Mouse (Mus musculus) lung, postnatal 0 days (tissue): Measurements from ENCODE around the gene Ctu1. TPM values are rescaled to one million over a fixed set of nuclear protein-coding genes. Genes with fewer than 3 reads are reported as not detected.

Experiments
- ATAC-seq: fragments of 200-750 bp; cut with Nextera tagmentation; 2 replicates; pipeline ENCODE4 v1.8.0; 2017; ENCODE audit warnings: moderate library complexity
- DNase-seq: peaks from one replicate; pipeline ENCODE4 v3.0.0-alpha.2; 2016; ENCODE audit warnings: low spot score
- H3K27ac ChIP-seq: fragments of 300-500 bp; sonication (generic); 2 replicates; pipeline ENCODE4 v1.5.1; 2014; ENCODE audit warnings: antibody characterized with exemption, mild to moderate bottlenecking, low read length, mixed read lengths
- H3K27me3 ChIP-seq: fragments of 300-500 bp; sonication (generic); replicated peaks from 2 replicates; pipeline ENCODE4 v1.6.1; 2014; ENCODE audit warnings: low read length, mixed read lengths; ENCODE audit not compliant: insufficient read depth
- H3K36me3 ChIP-seq: fragments of 300-500 bp; sonication (generic); 2 replicates; pipeline ENCODE4 v1.6.1; 2014; ENCODE audit warnings: low read length, mixed read lengths; ENCODE audit not compliant: insufficient read depth
- H3K4me1 ChIP-seq: fragments of 300-500 bp; sonication (generic); 2 replicates; pipeline ENCODE4 v1.6.1; 2014; ENCODE audit warnings: antibody characterized with exemption, low read depth, low read length, mixed read lengths; ENCODE audit not compliant: insufficient read depth
- H3K4me2 ChIP-seq: fragments of 300-500 bp; sonication (generic); replicated peaks from 2 replicates; pipeline ENCODE4 v1.6.1; 2014; ENCODE audit warnings: low read depth, mild to moderate bottlenecking, low read length, moderate library complexity, mixed read lengths
- H3K4me3 ChIP-seq: fragments of 300-500 bp; sonication (generic); 2 replicates; pipeline ENCODE4 v1.5.1; 2014; ENCODE audit warnings: low read depth, low read length
- H3K9ac ChIP-seq: fragments of 300-500 bp; sonication (generic); replicated peaks from 2 replicates; pipeline ENCODE4 v1.6.1; 2014; ENCODE audit warnings: low read depth, mild to moderate bottlenecking
- H3K9me3 ChIP-seq: fragments of 300-500 bp; sonication (generic); 2 replicates; pipeline ENCODE4 v1.6.1; 2016; ENCODE audit warnings: low read length, mixed read lengths
- CTCF ChIP-seq: IDR thresholded peaks from 2 replicates; pipeline ENCODE4 v1.5.1; 2016; ENCODE audit warnings: antibody characterized with exemption, mild to moderate bottlenecking
- EP300 ChIP-seq: IDR thresholded peaks from 2 replicates; pipeline ENCODE4 v1.6.1; 2016; ENCODE audit warnings: antibody characterized with exemption, mild to moderate bottlenecking, control low read depth
- WGBS: fragments of 180-500 bp; shearing (Covaris S2); extraction: QIAGEN DNeasy Blood & Tissue Kit; methylation state at CpG from one replicate; pipeline ENCODE4 v1.1.7; 2014; 5-methylcytosine and 5-hydroxymethylcytosine counted together
- polyA plus RNA-seq: library from polyadenylated mRNA; unstranded; fragments of >200 nt; fragmentation: Nextera tagmentation; extraction: Ambion mirVana; gene quantifications from 2 replicates; pipeline ENCODE4 v1.2.1, GENCODE M21; 2015

Gene Ctu1
- polyA plus RNA-seq, 1 experiment from 2014 or later: 9.0 TPM

DNA sequence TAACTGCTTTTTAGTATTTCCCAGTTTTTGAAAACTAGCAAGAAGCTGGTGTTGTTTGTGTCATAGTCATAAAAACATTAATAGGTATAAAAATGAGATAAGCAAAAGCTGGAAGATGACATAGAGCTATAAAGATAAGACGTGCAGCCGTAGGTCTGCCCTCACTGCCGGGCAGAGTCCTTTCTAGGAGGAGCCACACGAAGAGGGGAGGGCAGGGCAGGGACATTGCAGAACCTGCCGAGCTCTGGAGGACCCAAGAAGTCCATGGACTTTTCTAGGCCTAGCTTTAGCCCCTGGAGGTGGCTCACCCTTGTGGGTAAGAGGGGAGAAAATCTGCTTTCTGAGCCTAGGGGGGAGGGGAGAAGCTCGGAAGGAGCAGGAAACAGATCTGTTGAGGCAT, 37.3 kb upstream of the Ctu1 start, which contains the start of gene Ceacam18:
TSS of gene Ceacam18 (plus strand) at position 208 of the 400 bp plus-strand sequence.
- Histone ChIP-seq H3K9me3 (no peaks in the 10 kb centered on the region), H3K4me3 (no peak within 1 kb of the TSS), H3K27me3 (no peaks in the 10 kb centered on the region), H3K9ac (no peak within 1 kb of the TSS), H3K36me3 (no peaks in the 10 kb centered on the region), H3K4me1 (no peaks in the 10 kb centered on the region), H3K27ac (no peak within 1 kb of the TSS), H3K4me2 (no peak within 1 kb of the TSS)
- DNase-seq (no peak), ATAC-seq (no peak)
- TF ChIP-seq EP300: no peak
- no peak for TF ChIP-seq CTCF
- 33% methylated on average over 6 of the region's 6 CpGs for WGBS

DNA sequence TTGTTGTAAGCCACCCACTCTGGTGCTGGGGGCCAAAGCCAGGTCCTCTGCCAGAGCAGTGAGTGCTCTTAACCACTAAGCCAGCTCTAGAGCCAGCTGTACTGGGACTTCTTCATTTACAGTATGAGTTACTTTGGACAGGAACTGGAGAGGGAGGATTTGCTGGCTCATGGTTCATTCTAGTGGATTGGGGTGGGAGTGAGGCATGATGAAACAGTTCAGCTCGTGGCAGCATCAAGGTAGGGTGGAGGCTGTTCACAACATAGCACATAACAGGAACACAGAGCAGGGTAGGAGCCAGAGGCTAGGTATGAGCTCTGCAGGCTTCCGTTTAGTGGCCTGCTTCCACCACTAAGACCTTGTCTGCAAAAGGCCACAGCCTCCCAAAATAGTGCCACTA, 35.6 kb upstream of the Ctu1 start:
- H3K4me1 ChIP-seq: no peaks in the 10 kb centered on the region
- no peaks in the 10 kb centered on the region for H3K36me3 ChIP-seq
- no peak overlapping the region for H3K27ac ChIP-seq
- H3K9ac ChIP-seq: no peak overlapping the region
- no peak for TF ChIP-seq CTCF
- TF ChIP-seq EP300: no peak
- H3K4me3 ChIP-seq: no peak overlapping the region
- no peaks in the 10 kb centered on the region for H3K9me3 ChIP-seq
- no peaks in the 10 kb centered on the region for H3K27me3 ChIP-seq
- H3K4me2 ChIP-seq: no peak overlapping the region
- ATAC-seq (peak; percentile 43), DNase-seq (peak; percentile 14)
- 37% methylated on average over 2 of the region's 2 CpGs for WGBS

DNA sequence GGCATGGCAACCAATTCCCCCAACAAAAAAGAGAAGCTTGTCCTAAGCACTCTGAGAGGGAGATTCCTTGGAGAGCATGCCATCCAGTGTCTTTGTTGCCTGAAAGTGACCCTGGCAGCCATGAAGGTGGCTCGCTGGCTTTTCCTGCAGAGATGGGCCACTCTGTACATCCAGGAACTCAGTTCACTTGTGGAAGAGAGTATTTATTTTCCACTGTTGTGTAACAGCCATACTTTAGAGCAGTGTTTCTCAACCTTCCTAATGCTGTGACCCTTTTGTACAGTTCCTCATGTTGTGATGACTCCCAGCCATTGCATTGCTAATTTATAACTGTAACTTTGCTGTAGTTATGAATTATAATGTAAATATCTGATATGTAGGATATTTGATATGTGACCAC, 34.7 kb upstream of the Ctu1 start:
- Histone ChIP-seq H3K27me3 (no peaks in the 10 kb centered on the region), H3K4me2 (no peak overlapping the region), H3K4me1 (no peaks in the 10 kb centered on the region), H3K9ac (no peak overlapping the region), H3K27ac (no peak overlapping the region), H3K9me3 (no peaks in the 10 kb centered on the region), H3K4me3 (no peak overlapping the region), H3K36me3 (no peaks in the 10 kb centered on the region)
- WGBS: 50% methylated on average over 1 of the region's 1 CpGs
- DNase-seq (peak; percentile 38), ATAC-seq (no peak; the same call in 1 of the 2 replicates)
- TF ChIP-seq CTCF: no peak
- no peak for TF ChIP-seq EP300

DNA sequence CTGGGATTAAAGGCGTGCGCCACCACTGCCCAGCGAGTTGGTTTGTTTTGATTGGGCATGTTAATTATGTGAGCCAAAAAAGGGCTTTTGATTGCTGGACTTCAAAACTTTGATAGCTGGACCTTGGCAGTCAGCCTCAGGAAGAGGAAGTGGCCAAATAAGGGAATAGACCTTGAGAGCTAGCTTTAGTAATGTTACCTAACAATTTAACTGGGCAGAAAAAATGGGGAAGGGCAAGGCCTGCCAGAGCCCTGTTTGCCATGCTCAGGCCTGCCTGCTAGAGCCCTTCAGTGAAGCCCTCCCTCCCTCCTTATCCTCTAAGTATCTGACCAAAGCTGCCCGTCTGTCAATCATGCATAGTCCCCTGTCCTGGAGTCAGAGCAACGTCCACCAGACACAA, 29.2 kb upstream of the Ctu1 start:
- DNase-seq (peak; percentile 83), ATAC-seq (peak; percentile 82)
- TF ChIP-seq EP300 (no peak), CTCF (no peak)
- H3K27ac ChIP-seq: no peak overlapping the region
- WGBS: 56% methylated on average over 5 of the region's 5 CpGs
- H3K4me1 ChIP-seq: no peaks in the 10 kb centered on the region; the same call in 1 of the 2 replicates
- no peaks in the 10 kb centered on the region for H3K36me3 ChIP-seq
- H3K4me3 ChIP-seq: no peak overlapping the region
- H3K4me2 ChIP-seq: no peak overlapping the region
- H3K27me3 ChIP-seq: no peaks in the 10 kb centered on the region
- H3K9me3 ChIP-seq: no peaks in the 10 kb centered on the region
- no peak overlapping the region for H3K9ac ChIP-seq

DNA sequence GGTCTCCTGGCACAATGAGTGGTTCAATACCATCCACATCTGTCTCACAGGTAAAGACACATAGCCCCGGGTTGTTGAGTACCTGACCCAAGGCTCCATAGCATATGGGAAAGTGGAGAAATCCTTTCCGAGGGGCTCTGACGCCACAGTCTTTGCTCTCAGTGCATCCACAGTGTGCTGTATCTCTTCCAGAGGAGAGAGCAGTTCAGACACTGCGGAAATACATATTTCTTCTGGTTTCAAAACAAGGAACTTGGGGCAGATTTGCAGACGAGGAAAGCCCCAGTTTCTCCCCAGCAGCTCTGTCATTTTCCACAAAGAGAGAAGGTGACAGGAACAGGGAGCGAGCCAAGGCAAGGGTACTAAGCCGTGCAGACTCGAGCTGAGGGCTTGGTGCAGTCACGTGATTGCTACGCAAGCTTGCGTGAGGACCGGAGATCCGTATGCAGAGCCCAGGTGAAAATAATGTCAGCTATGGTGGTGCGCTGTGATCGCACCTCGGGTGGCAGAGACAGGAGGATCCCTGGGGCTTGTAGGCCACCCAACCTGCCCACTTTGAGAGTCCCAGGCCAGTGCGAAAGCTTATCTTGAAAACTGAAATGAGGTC, 28.7 kb upstream of the Ctu1 start:
- H3K9ac ChIP-seq: no peak overlapping the region
- H3K4me2 ChIP-seq: no peak overlapping the region
- H3K27me3 ChIP-seq: no peaks in the 10 kb centered on the region
- H3K27ac ChIP-seq: no peak overlapping the region
- no peaks in the 10 kb centered on the region for H3K9me3 ChIP-seq
- no peak overlapping the region for H3K4me3 ChIP-seq
- TF ChIP-seq EP300 (no peak), CTCF (no peak)
- H3K4me1 ChIP-seq: no peaks in the 10 kb centered on the region; the same call in 1 of the 2 replicates
- no peaks in the 10 kb centered on the region for H3K36me3 ChIP-seq
- no peak for ATAC-seq
- WGBS: 76% methylated on average over 17 of the region's 17 CpGs
- no peak for DNase-seq

DNA sequence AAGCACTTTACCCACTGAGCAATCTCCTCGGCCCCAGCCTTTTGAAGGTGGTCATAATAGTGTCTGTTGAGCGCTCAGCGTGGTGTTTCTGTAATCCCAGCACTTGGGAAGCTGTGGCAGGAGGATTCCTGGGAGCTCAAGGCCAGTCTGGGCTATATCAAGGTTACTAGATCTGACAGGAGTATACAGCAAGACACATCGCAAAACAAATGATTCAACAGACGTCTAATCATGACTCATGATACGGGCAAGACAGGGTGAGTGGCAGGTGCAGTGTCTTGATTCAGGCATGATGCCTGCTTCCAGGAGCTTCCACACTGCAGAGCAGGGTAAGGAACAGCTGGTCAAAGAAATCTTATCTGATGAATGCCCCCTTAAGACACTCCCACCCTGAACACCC, 19.1 kb upstream of the Ctu1 start:
- Histone ChIP-seq H3K9ac (no peak overlapping the region), H3K4me1 (no peaks in the 10 kb centered on the region), H3K4me3 (no peak overlapping the region), H3K27ac (no peak overlapping the region), H3K9me3 (no peaks in the 10 kb centered on the region), H3K27me3 (no peaks in the 10 kb centered on the region), H3K36me3 (no peaks in the 10 kb centered on the region), H3K4me2 (no peak overlapping the region)
- no peak for TF ChIP-seq EP300
- no peak for TF ChIP-seq CTCF
- DNase-seq (no peak), ATAC-seq (no peak)
- 80% methylated on average over 6 of the region's 6 CpGs for WGBS

DNA sequence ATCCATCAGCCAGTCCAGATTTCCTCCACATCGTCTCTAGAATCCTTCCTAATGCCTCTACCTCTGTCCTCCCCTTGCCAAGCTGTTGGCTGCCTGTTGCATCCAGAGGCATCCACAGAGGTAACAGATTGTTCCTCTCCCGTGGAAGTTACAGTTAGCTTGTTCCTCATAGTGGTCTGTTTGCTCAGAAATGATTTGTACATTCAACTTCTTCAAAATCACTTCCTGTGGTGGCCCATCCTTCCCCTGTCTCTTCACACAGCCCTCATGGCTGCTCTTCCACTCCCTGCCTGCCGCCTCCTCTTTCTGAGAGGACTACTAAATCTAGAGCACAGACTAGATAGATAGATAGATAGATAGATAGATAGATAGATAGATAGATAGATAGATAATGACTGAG, 17.3 kb upstream of the Ctu1 start:
- TF ChIP-seq CTCF (no peak), EP300 (no peak)
- no peaks in the 10 kb centered on the region for H3K9me3 ChIP-seq
- H3K4me2 ChIP-seq: no peak overlapping the region
- H3K9ac ChIP-seq: no peak overlapping the region
- H3K27ac ChIP-seq: no peak overlapping the region
- H3K36me3 ChIP-seq: no peaks in the 10 kb centered on the region
- DNase-seq: peak; percentile 45
- ATAC-seq: no peak
- H3K4me1 ChIP-seq: no peaks in the 10 kb centered on the region
- 61% methylated on average over 3 of the region's 3 CpGs for WGBS
- no peaks in the 10 kb centered on the region for H3K27me3 ChIP-seq
- no peak overlapping the region for H3K4me3 ChIP-seq
